8 mouse cellular contexts compared by ENCODE assay signal in genomic region chr11:76148055-76149008, GRCm38 (mm10). TPM values are rescaled to one million over a fixed set of nuclear protein-coding genes. Genes with fewer than 3 reads are reported as not detected.
DNase-seq lines count a peak whose midpoint lies in the region; ATAC-seq and TF ChIP-seq lines count a peak whose summit lies in the region.

No protein-coding gene starts in this region.

- H3K4me3 ChIP-seq in heart, embryonic 13.5 days, result no peak overlapping the region
- no peak overlapping the region for H3K4me3 ChIP-seq in lung, embryonic 15.5 days
- no peak overlapping the region for H3K4me3 ChIP-seq in olfactory bulb, adult 2 months (ENCODE audit: insufficient read depth, low read depth, low read length)

- H3K27me3 ChIP-seq in heart, embryonic 13.5 days (replicated peaks), result no peaks in the 10 kb centered on the region
- no peaks in the 10 kb centered on the region for H3K27me3 ChIP-seq in lung, embryonic 15.5 days

- DNase-seq in heart, adult 11 months, result no peak
- no peak for DNase-seq in lung, postnatal 25 days (ENCODE audit: low spot score)
- peak; percentile 90 for DNase-seq in fibroblast of lung, adult 2 months (ENCODE audit: low read depth)
- DNase-seq in spleen, postnatal 4 days (ENCODE audit: low spot score in 2 of 2), result no peak
- no peak for DNase-seq in cerebellum, adult 11-12 months

- TF ChIP-seq CTCF in olfactory bulb, adult 2 months (IDR thresholded peaks at IDR 0.05; ENCODE audit: insufficient read depth, low read depth, low read length), result no peak

- no peak for TF ChIP-seq POLR2A in olfactory bulb, adult 2 months (IDR thresholded peaks at IDR 0.05; ENCODE audit: insufficient read depth, low read depth, low read length)

- peak overlapping the region; percentile 51 for H3K27ac ChIP-seq in heart, embryonic 13.5 days (replicated peaks)
- H3K27ac ChIP-seq in lung, embryonic 15.5 days, result peak overlapping the region; percentile 76
- H3K27ac ChIP-seq in olfactory bulb, adult 2 months (ENCODE audit: insufficient read depth, low read depth, low read length), result peak overlapping the region; percentile 52

- 0 out of 2 replicates have a peak overlapping the region, but pooled peaks have one; percentile 1 for H3K9ac ChIP-seq in heart, embryonic 13.5 days
- no peak overlapping the region for H3K9ac ChIP-seq in lung, embryonic 15.5 days

- H3K36me3 ChIP-seq in heart, embryonic 13.5 days, result peaks cover 8% of the 10 kb centered on the region
- no peaks in the 10 kb centered on the region for H3K36me3 ChIP-seq in lung, embryonic 15.5 days

- WGBS in heart, embryonic 13.5 days, result 61% methylated on average over 8 of the region's 8 CpGs
- WGBS in lung, embryonic 15.5 days, result 28% methylated on average over 8 of the region's 8 CpGs
- 25% methylated on average over 8 of the region's 8 CpGs for WGBS in olfactory bulb, adult 2 months

- H3K4me2 ChIP-seq in heart, embryonic 13.5 days, result no peak overlapping the region; the same call in 1 of the 2 replicates
- peak overlapping the region; percentile 7; the same call in 1 of the 2 replicates for H3K4me2 ChIP-seq in lung, embryonic 15.5 days

- H3K9me3 ChIP-seq in heart, embryonic 13.5 days, result no peaks in the 10 kb centered on the region
- no peaks in the 10 kb centered on the region for H3K9me3 ChIP-seq in lung, embryonic 15.5 days

- peaks cover 38% of the 10 kb centered on the region for H3K4me1 ChIP-seq in heart, embryonic 13.5 days
- H3K4me1 ChIP-seq in lung, embryonic 15.5 days, result peaks cover 27% of the 10 kb centered on the region
- H3K4me1 ChIP-seq in olfactory bulb, adult 2 months (ENCODE audit: control insufficient read depth, insufficient read depth, low read length), result peaks cover 13% of the 10 kb centered on the region

- ATAC-seq in heart, embryonic 13.5 days (ENCODE audit: extremely low read depth, insufficient number of reproducible peaks, low FRiP score, low TSS enrichment), result no peak
- 0 out of 2 replicates have a peak, but pooled peaks have one; percentile 46 for ATAC-seq in lung, embryonic 15.5 days (ENCODE audit: borderline replicate concordance, extremely low read depth, low FRiP score, low TSS enrichment)

RNA-seq across cellular contexts. Expression of gene Vps53, which starts 31.1 kb away (rescaled TPM):
- 28.4 and 31.8 TPM in 2 replicates for polyA plus RNA-seq in heart, embryonic 13.5 days (2015; fragmentation: Nextera tagmentation; extraction: Ambion mirVana)
- 36.0 and 36.9 TPM in 2 replicates for polyA plus RNA-seq in lung, embryonic 15.5 days (2015; fragmentation: Nextera tagmentation; extraction: Ambion mirVana)
- not detected in 2 replicates for polyA plus RNA-seq in olfactory bulb, adult 2 months (2012; ENCODE audit: insufficient read depth, insufficient read length, low replicate concordance, missing spikeins)

RNA-seq across cellular contexts. Expression of gene Fam57a, which starts 31.1 kb away (rescaled TPM):
- 22.8 and 26.9 TPM in 2 replicates for polyA plus RNA-seq in heart, embryonic 13.5 days (2015; fragmentation: Nextera tagmentation; extraction: Ambion mirVana)
- polyA plus RNA-seq in lung, embryonic 15.5 days (2015; fragmentation: Nextera tagmentation; extraction: Ambion mirVana), result 32.2 and 34.4 TPM in 2 replicates
- not detected in 2 replicates for polyA plus RNA-seq in olfactory bulb, adult 2 months (2012; ENCODE audit: insufficient read depth, insufficient read length, low replicate concordance, missing spikeins)

Comparison
In these comparisons a context has a peak if more than half of its experiments do, and no peak if none do; other contexts are left out.
1. RNA of gene Vps53, which starts 31.1 kb away (polyA plus RNA-seq): 36.0 to 36.9 TPM in lung, embryonic 15.5 days and 28.4 to 31.8 TPM in heart, embryonic 13.5 days; not detected in olfactory bulb, adult 2 months; every median in the first group is over 10 times any median in the second.
2. RNA of gene Fam57a, which starts 31.1 kb away (polyA plus RNA-seq): 32.2 to 34.4 TPM in lung, embryonic 15.5 days and 22.8 to 26.9 TPM in heart, embryonic 13.5 days; not detected in olfactory bulb, adult 2 months; every median in the first group is over 10 times any median in the second.
3. Peak in every context shown above with its lines, with median percentiles within 50 percentile points of each other: H3K27ac ChIP-seq.